Mouse (Mus musculus) G1E (cell line): ENCODE data around the gene Slc35c2. TPM values are rescaled to one million over a fixed set of nuclear protein-coding genes. Genes with fewer than 3 reads are reported as not detected.

ENCODE experiments used
- ATAC-seq: 2 replicates; pipeline ENCODE4 v1.8.0; 2016; ENCODE audit warnings: mild to moderate bottlenecking; ENCODE audit not compliant: insufficient number of reproducible peaks, poor library complexity, low FRiP score, severe bottlenecking; ENCODE audit errors: extremely low read depth
- DNase-seq: peaks from one replicate; pipeline ENCODE4 v3.0.0; 2012; ENCODE audit warnings: low spot score
- H3K27me3 ChIP-seq: 2 replicates; pipeline ENCODE4 v1.6.1; 2012; ENCODE audit warnings: mild to moderate bottlenecking, low read length, inconsistent platforms; ENCODE audit not compliant: insufficient read depth
- H3K36me3 ChIP-seq: replicated peaks from 2 replicates; pipeline ENCODE3; 2012; ENCODE audit warnings: mild to moderate bottlenecking, inconsistent platforms
- H3K4me1 ChIP-seq: 2 replicates; pipeline ENCODE4 v1.6.1; 2012; ENCODE audit warnings: low read depth, low read length, inconsistent platforms, mixed read lengths; ENCODE audit not compliant: insufficient read depth
- H3K4me3 ChIP-seq: 2 replicates; pipeline ENCODE4 v1.5.1; 2012; ENCODE audit warnings: low read depth, mild to moderate bottlenecking, inconsistent platforms, low read length, moderate library complexity, mixed read lengths
- H3K9me3 ChIP-seq: replicated peaks from 2 replicates; pipeline ENCODE4 v1.6.1; 2012; ENCODE audit warnings: inconsistent platforms
- CTCF ChIP-seq: IDR thresholded peaks from 2 replicates; pipeline ENCODE4 v1.5.1; 2012; ENCODE audit warnings: low read depth, low read length, inconsistent platforms, mixed read lengths
- GATA1 ChIP-seq: IDR thresholded peaks from 2 replicates; pipeline ENCODE4 v1.6.1; 2012; ENCODE audit warnings: borderline replicate concordance, low read length, inconsistent platforms, mixed read lengths
- GATA2 ChIP-seq: IDR thresholded peaks from 2 replicates; pipeline ENCODE4 v1.6.1; 2012; ENCODE audit warnings: low read depth, low read length, inconsistent platforms, borderline replicate concordance
- POLR2AphosphoS5 ChIP-seq: IDR thresholded peaks from 2 replicates; pipeline ENCODE4 v1.6.1; 2012; ENCODE audit warnings: low read depth, low read length, inconsistent platforms; ENCODE audit not compliant: insufficient replicate concordance
- TAL1 ChIP-seq: conservative IDR thresholded peaks from 2 replicates; pipeline ENCODE4 v1.6.1; 2012; ENCODE audit warnings: low read depth, low read length, inconsistent platforms, mixed read lengths
- polyA plus RNA-seq: library from polyadenylated mRNA; stranded (reverse); fragments of >175 nt; gene quantifications from 2 replicates; pipeline ENCODE4 v1.2.3, GENCODE M21; 2012
- total RNA-seq, 2 experiments: library from RNA; stranded (forward) in 1 of 2; stranded (reverse) in 1 of 2; fragments of 200-1000 nt in 1 of 2; fragments of >200 nt in 1 of 2; fragmentation: Nextera tagmentation in 1 of 2; gene quantifications; 2 replicates each; pipeline ENCODE4 v1.2.3; 2014 to 2017

Gene Slc35c2
- total and polyA plus RNA-seq, 3 experiments, result 32.7 to 62.5 (median 41.6) TPM

DNA sequence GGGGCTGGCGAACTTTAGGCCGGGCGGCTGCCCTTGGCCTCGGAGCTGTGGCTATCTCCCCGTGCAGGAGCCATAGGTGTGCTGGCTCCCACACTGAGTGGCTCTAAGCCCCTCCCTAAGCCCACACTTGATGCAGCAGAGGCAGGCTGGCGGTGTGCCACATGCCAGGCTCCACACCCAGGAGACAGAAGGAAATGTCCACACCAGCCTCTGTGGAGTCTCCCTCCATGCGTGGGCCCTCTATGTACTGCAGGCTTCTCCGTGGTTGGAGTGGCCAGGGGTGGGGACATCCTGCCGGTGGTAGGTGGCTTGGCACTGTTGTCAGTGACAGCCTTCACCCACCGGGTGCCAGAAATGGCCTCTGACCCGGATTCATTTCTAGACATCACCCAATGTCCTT, 58.6 kb downstream of the Slc35c2 start:
- no peak for TF ChIP-seq TAL1
- no peak for TF ChIP-seq GATA2
- no peak for TF ChIP-seq POLR2AphosphoS5
- no peak for TF ChIP-seq GATA1
- no peak for TF ChIP-seq CTCF
- H3K4me1 ChIP-seq, result no peaks in the 10 kb centered on the region
- H3K4me3 ChIP-seq, result no peak overlapping the region
- ATAC-seq (no peak), DNase-seq (no peak)
- peaks cover 11% of the 10 kb centered on the region for H3K9me3 ChIP-seq
- peaks cover 4% of the 10 kb centered on the region; the same call in 1 of the 2 replicates for H3K27me3 ChIP-seq
- no peaks in the 10 kb centered on the region for H3K36me3 ChIP-seq

Other genes with a start within 250 kb of the Slc35c2 start
- not detected in 2 replicates for gene Cd40, start 232.2 kb downstream of the Slc35c2 start, total RNA-seq (2014; fragmentation: Nextera tagmentation)
- 0.05 TPM in 1 of 2 replicates, not detected in the other for gene Cd40, start 232.2 kb downstream of the Slc35c2 start, total RNA-seq (2017)
- not detected in 2 replicates for gene Cd40, start 232.2 kb downstream of the Slc35c2 start, polyA plus RNA-seq
- not detected in 2 replicates for gene 1700025C18Rik, start 197.1 kb downstream of the Slc35c2 start, total RNA-seq (2014; fragmentation: Nextera tagmentation)
- gene 1700025C18Rik, start 197.1 kb downstream of the Slc35c2 start, total RNA-seq (2017), result not detected in 2 replicates
- gene 1700025C18Rik, start 197.1 kb downstream of the Slc35c2 start, polyA plus RNA-seq, result not detected in 2 replicates
- gene Cdh22, start 53.0 kb downstream of the Slc35c2 start, total RNA-seq (2014; fragmentation: Nextera tagmentation), result not detected in 2 replicates
- 0.05 TPM in 1 of 2 replicates, not detected in the other for gene Cdh22, start 53.0 kb downstream of the Slc35c2 start, total RNA-seq (2017)
- not detected in 2 replicates for gene Cdh22, start 53.0 kb downstream of the Slc35c2 start, polyA plus RNA-seq
- gene Elmo2, start 38.6 kb upstream of the Slc35c2 start, total RNA-seq (2014; fragmentation: Nextera tagmentation), result 22.6 and 38.3 TPM in 2 replicates
- gene Elmo2, start 38.6 kb upstream of the Slc35c2 start, total RNA-seq (2017), result 17.7 and 18.8 TPM in 2 replicates
- gene Elmo2, start 38.6 kb upstream of the Slc35c2 start, polyA plus RNA-seq, result 8.1 and 15.1 TPM in 2 replicates
- not detected in 2 replicates for gene Zfp663, start 80.9 kb upstream of the Slc35c2 start, total RNA-seq (2014; fragmentation: Nextera tagmentation)
- 0.16 TPM in 1 of 2 replicates, not detected in the other for gene Zfp663, start 80.9 kb upstream of the Slc35c2 start, total RNA-seq (2017)
- not detected in 2 replicates for gene Zfp663, start 80.9 kb upstream of the Slc35c2 start, polyA plus RNA-seq
- gene Zfp334, start 100.4 kb upstream of the Slc35c2 start, total RNA-seq (2014; fragmentation: Nextera tagmentation), result not detected in 2 replicates
- gene Zfp334, start 100.4 kb upstream of the Slc35c2 start, total RNA-seq (2017), result 0.06 and 0.11 TPM in 2 replicates
- gene Zfp334, start 100.4 kb upstream of the Slc35c2 start, polyA plus RNA-seq, result not detected in 2 replicates
- gene Ocstamp, start 112.5 kb upstream of the Slc35c2 start, total RNA-seq (2014; fragmentation: Nextera tagmentation), result not detected in 2 replicates
- 0.05 TPM in 1 of 2 replicates, not detected in the other for gene Ocstamp, start 112.5 kb upstream of the Slc35c2 start, total RNA-seq (2017)
- not detected in 2 replicates for gene Ocstamp, start 112.5 kb upstream of the Slc35c2 start, polyA plus RNA-seq
- gene Slc13a3, start 185.4 kb upstream of the Slc35c2 start, total RNA-seq (2014; fragmentation: Nextera tagmentation), result not detected in 2 replicates
- gene Slc13a3, start 185.4 kb upstream of the Slc35c2 start, total RNA-seq (2017), result 0.11 and 0.17 TPM in 2 replicates
- gene Slc13a3, start 185.4 kb upstream of the Slc35c2 start, polyA plus RNA-seq, result not detected in 2 replicates
- 7.3 and 8.4 TPM in 2 replicates for gene Trp53rka, start 205.5 kb upstream of the Slc35c2 start, total RNA-seq (2014; fragmentation: Nextera tagmentation)
- gene Trp53rka, start 205.5 kb upstream of the Slc35c2 start, total RNA-seq (2017), result 13.7 and 16.4 TPM in 2 replicates
- 25.7 and 28.1 TPM in 2 replicates for gene Trp53rka, start 205.5 kb upstream of the Slc35c2 start, polyA plus RNA-seq
- not detected in 2 replicates for gene Slc2a10, start 215.9 kb upstream of the Slc35c2 start, total RNA-seq (2014; fragmentation: Nextera tagmentation)
- gene Slc2a10, start 215.9 kb upstream of the Slc35c2 start, total RNA-seq (2017), result 0.12 and 0.16 TPM in 2 replicates
- gene Slc2a10, start 215.9 kb upstream of the Slc35c2 start, polyA plus RNA-seq, result not detected in 2 replicates